Comparison of ENCODE assay signal across 21 mouse cellular contexts in the genomic region with DNA sequence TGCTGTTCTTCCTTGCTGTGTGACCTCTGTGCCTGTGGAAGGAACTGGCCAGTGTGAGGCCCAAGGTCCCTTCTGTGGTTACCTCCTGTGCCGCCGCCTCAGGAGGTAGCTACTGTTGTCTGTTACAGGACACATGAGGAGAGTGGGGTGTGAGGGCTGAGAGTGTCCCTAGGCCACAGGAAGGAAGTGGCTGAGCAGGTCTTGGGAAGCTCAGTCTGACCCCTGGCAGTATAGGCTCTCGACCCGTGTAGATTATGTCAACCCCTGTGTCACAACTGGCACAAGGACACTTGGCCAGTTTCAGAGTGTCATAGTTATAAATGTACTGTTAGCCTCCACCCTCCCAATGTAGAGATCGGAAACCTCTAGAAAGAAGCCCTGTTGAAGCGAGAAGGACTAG. TPM values are rescaled to one million over a fixed set of nuclear protein-coding genes. Genes with fewer than 3 reads are reported as not detected.
DNase-seq lines count a peak whose midpoint lies in the region; ATAC-seq and TF ChIP-seq lines count a peak whose summit lies in the region.
"Had no signal": no experiment of that assay in that cellular context is flagged by ENCODE, and none has a peak within 500 bp of the region (broad histone marks: within the 10 kb centered on the region; RNA-seq: fewer than 3 reads in every experiment).

No protein-coding gene starts in this region.

- DNase-seq in adrenal gland, adult 2 months, result peak; percentile 68
- no peak for DNase-seq in adrenal gland, postnatal 10 days
- DNase-seq in liver, embryonic 13.5 days, result no peak
- no peak for DNase-seq in liver, embryonic 11.5 days (ENCODE audit: low spot score)
- peak; percentile 80 for DNase-seq in 416B (ENCODE audit: low read depth)
- DNase-seq in Muller cell, postnatal 12 days (ENCODE audit: inconsistent ontology term), result no peak
- DNase-seq: B cell, adult 2 months; cerebellum, adult 18-20 months; cerebellum, adult 9-10 months; cerebellum, postnatal 14 days; gastrocnemius, postnatal 10 days; gastrocnemius, postnatal 36 days; heart, adult 11 months had no signal

- no peaks in the 10 kb centered on the region for H3K79me2 ChIP-seq in myocyte (ENCODE audit: control insufficient read depth, insufficient read depth)

- ATAC-seq in liver, embryonic 13.5 days (ENCODE audit: low read depth), result no peak
- no peak for ATAC-seq in liver, embryonic 11.5 days (replicated peaks; ENCODE audit: low FRiP score)
- ATAC-seq: activated CD4-positive, CD25-positive, alpha-beta regulatory T cell, adult 4 months; forebrain, embryonic 13.5 days; forebrain, embryonic 16.5 days; hindbrain, embryonic 16.5 days had no signal

- no peak overlapping the region for H3K4me3 ChIP-seq in liver, embryonic 13.5 days (replicated peaks)
- H3K4me3 ChIP-seq in liver, embryonic 11.5 days (ENCODE audit: low read depth, low read length), result no peak overlapping the region
- no peak overlapping the region for H3K4me3 ChIP-seq in myocyte
- H3K4me3 ChIP-seq: forebrain, embryonic 10.5 days; forebrain, embryonic 13.5 days; hindbrain, embryonic 13.5 days had no signal

- H3ac ChIP-seq in myocyte (ENCODE audit: control insufficient read depth, insufficient read length), result no peak overlapping the region

- no peak overlapping the region for H3K4me2 ChIP-seq in liver, embryonic 13.5 days
- no peak overlapping the region for H3K4me2 ChIP-seq in liver, embryonic 11.5 days
- no peak overlapping the region for H3K4me2 ChIP-seq in myocyte (ENCODE audit: low read depth)
- H3K4me2 ChIP-seq: forebrain, embryonic 13.5 days; heart, embryonic 11.5 days; hindbrain, embryonic 13.5 days had no signal

- H3K36me3 ChIP-seq in liver, embryonic 13.5 days, result peaks cover 54% of the 10 kb centered on the region
- peaks cover 28% of the 10 kb centered on the region for H3K36me3 ChIP-seq in liver, embryonic 11.5 days (ENCODE audit: control insufficient read depth, insufficient read depth, low read length)
- peaks cover 25% of the 10 kb centered on the region for H3K36me3 ChIP-seq in myocyte (ENCODE audit: control insufficient read depth, insufficient read depth)

- H3K4me1 ChIP-seq in liver, embryonic 13.5 days (replicated peaks), result peaks cover 9% of the 10 kb centered on the region; the same call in 1 of the 2 replicates
- H3K4me1 ChIP-seq in liver, embryonic 11.5 days (replicated peaks; ENCODE audit: control insufficient read depth, insufficient read depth, low read length), result no peaks in the 10 kb centered on the region
- H3K4me1 ChIP-seq: forebrain, embryonic 13.5 days had no signal

- no peaks in the 10 kb centered on the region for H3K27me3 ChIP-seq in liver, embryonic 13.5 days
- H3K27me3 ChIP-seq in liver, embryonic 11.5 days (replicated peaks; ENCODE audit: control insufficient read depth, insufficient read depth, low read length), result no peaks in the 10 kb centered on the region
- no peaks in the 10 kb centered on the region for H3K27me3 ChIP-seq in myocyte (ENCODE audit: control insufficient read depth, insufficient read depth, insufficient read length)
- H3K27me3 ChIP-seq: forebrain, embryonic 13.5 days; hindbrain, embryonic 13.5 days had no signal

- H3K9me3 ChIP-seq in liver, embryonic 13.5 days (replicated peaks), result no peaks in the 10 kb centered on the region
- H3K9me3 ChIP-seq in liver, embryonic 11.5 days (ENCODE audit: control insufficient read depth, low read length), result no peaks in the 10 kb centered on the region
- H3K9me3 ChIP-seq: forebrain, embryonic 10.5 days; forebrain, embryonic 13.5 days; hindbrain, embryonic 13.5 days had no signal

- H3K9ac ChIP-seq in liver, embryonic 13.5 days, result no peak overlapping the region
- no peak overlapping the region for H3K9ac ChIP-seq in liver, embryonic 11.5 days (ENCODE audit: low read depth, low read length)
- H3K9ac ChIP-seq: forebrain, embryonic 13.5 days; hindbrain, embryonic 13.5 days had no signal

- 58% methylated on average over 6 of the region's 6 CpGs for WGBS in liver, embryonic 13.5 days (ENCODE audit: insufficient replicate concordance)
- WGBS in liver, embryonic 11.5 days, result 66% methylated on average over 6 of the region's 6 CpGs

- peak overlapping the region; percentile 14; the same call in 1 of the 2 replicates for H3K27ac ChIP-seq in liver, embryonic 13.5 days
- no peak overlapping the region for H3K27ac ChIP-seq in liver, embryonic 11.5 days (ENCODE audit: low read depth, low read length)
- H3K27ac ChIP-seq: forebrain, embryonic 10.5 days; forebrain, embryonic 13.5 days; hindbrain, embryonic 13.5 days had no signal

- TF ChIP-seq POLR2A in myocyte (IDR thresholded peaks at IDR 0.05; ENCODE audit: insufficient read length, low read depth), result no peak

TF ChIP-seq in myocyte, 11 proteins besides CTCF, POLR2A, EP300 and RAD21:
- TF ChIP-seq POLR2AphosphoS2 (IDR thresholded peaks at IDR 0.05; ENCODE audit: insufficient read length, low read depth) (peak; percentile 16), REST (IDR thresholded peaks at IDR 0.05; ENCODE audit: insufficient read depth, insufficient read length) (no peak)

RNA-seq across cellular contexts. Expression of a gene that starts 20.6 kb away (rescaled TPM):
- total RNA-seq in adrenal gland, adult 2 months (2021), result 1,000 to 10,000 TPM in 1 of 2 experiments, 100 to 1,000 TPM in 1; 942 to 1,033 TPM
- polyA plus RNA-seq in adrenal gland, adult 2 months (2012; rRNA removed), result 916 and 1,226 TPM in 2 replicates
- total RNA-seq in adrenal gland, postnatal 10 days (2021), result 1,000 to 10,000 TPM; 1,230 to 1,238 TPM
- 687 and 723 TPM in 2 replicates for polyA plus RNA-seq in liver, embryonic 13.5 days (2015; fragmentation: Nextera tagmentation; extraction: Ambion mirVana)
- polyA plus RNA-seq in liver, embryonic 11.5 days (2014; fragmentation: Nextera tagmentation; extraction: Ambion mirVana), result 823 and 891 TPM in 2 replicates
- polyA plus RNA-seq in myocyte (2012; fragmentation: generic; extraction: Trizol), result 1,278 TPM

RNA-seq across cellular contexts. Expression of a gene that starts 21.0 kb away (rescaled TPM):
- total RNA-seq in adrenal gland, adult 2 months (2021), result 10 to 100 TPM; 45.6 to 60.6 TPM
- polyA plus RNA-seq in adrenal gland, adult 2 months (2012; rRNA removed), result 52.9 and 67.8 TPM in 2 replicates
- 10 to 100 TPM; 33.4 to 36.0 TPM for total RNA-seq in adrenal gland, postnatal 10 days (2021)
- polyA plus RNA-seq in liver, embryonic 13.5 days (2015; fragmentation: Nextera tagmentation; extraction: Ambion mirVana), result 30.2 and 31.0 TPM in 2 replicates
- 45.1 and 54.6 TPM in 2 replicates for polyA plus RNA-seq in liver, embryonic 11.5 days (2014; fragmentation: Nextera tagmentation; extraction: Ambion mirVana)
- polyA plus RNA-seq in myocyte (2012; fragmentation: generic; extraction: Trizol), result 57.4 TPM

RNA-seq across cellular contexts. Expression of a gene that starts 46.0 kb away (rescaled TPM):
- 10 to 100 TPM; 46.3 to 51.5 TPM for total RNA-seq in adrenal gland, adult 2 months (2021)
- polyA plus RNA-seq in adrenal gland, adult 2 months (2012; rRNA removed), result 10.7 and 12.8 TPM in 2 replicates
- total RNA-seq in adrenal gland, postnatal 10 days (2021), result 10 to 100 TPM; 26.7 to 27.6 TPM
- 18.9 and 23.9 TPM in 2 replicates for polyA plus RNA-seq in liver, embryonic 13.5 days (2015; fragmentation: Nextera tagmentation; extraction: Ambion mirVana)
- polyA plus RNA-seq in liver, embryonic 11.5 days (2014; fragmentation: Nextera tagmentation; extraction: Ambion mirVana), result 41.4 and 43.0 TPM in 2 replicates
- polyA plus RNA-seq in myocyte (2012; fragmentation: generic; extraction: Trizol), result 57.6 TPM

Comparison
In these comparisons a context has a peak if more than half of its experiments do, and no peak if none do; other contexts are left out.
1. DNase-seq: peak in adrenal gland, adult 2 months (single experiment) and 416B (single experiment); none in adrenal gland, postnatal 10 days (single experiment), liver, embryonic 13.5 days (single experiment), liver, embryonic 11.5 days (single experiment) and Muller cell, postnatal 12 days (single experiment).